Mouse (Mus musculus) hindbrain, embryonic 16.5 days (tissue): ENCODE measurements at regions not wholly inside any gene's neighbourhood (a gene's known extent, or its start where the extent isn't known, plus 50 kb on each side); places are given as distances from the start of the nearest gene placed in this dataset.

ENCODE experiments used
- ATAC-seq: fragments of 200-750 bp; cut with Nextera tagmentation; 2 replicates; pipeline ENCODE4 v1.8.0; 2017; ENCODE audit warnings: moderate TSS enrichment, moderate library complexity
- H3K27ac ChIP-seq: fragments of 300-500 bp; sonication (generic); 2 replicates; pipeline ENCODE4 v1.5.1; 2014; ENCODE audit warnings: low read depth, mild to moderate bottlenecking, control low read depth, low read length, moderate library complexity
- H3K27me3 ChIP-seq: fragments of 300-500 bp; sonication (generic); replicated peaks from 2 replicates; pipeline ENCODE4 v1.6.1; 2014; ENCODE audit warnings: low read length; ENCODE audit not compliant: control insufficient read depth, insufficient read depth
- H3K36me3 ChIP-seq: fragments of 300-500 bp; sonication (generic); 2 replicates; pipeline ENCODE4 v1.6.1; 2014; ENCODE audit warnings: mild to moderate bottlenecking, low read length, moderate library complexity, mixed read lengths; ENCODE audit not compliant: control insufficient read depth, insufficient read depth
- H3K4me1 ChIP-seq: fragments of 300-500 bp; sonication (generic); 2 replicates; pipeline ENCODE4 v1.6.1; 2014; ENCODE audit warnings: low read depth, low read length; ENCODE audit not compliant: control insufficient read depth, insufficient read depth
- H3K4me2 ChIP-seq: fragments of 300-500 bp; sonication (generic); 2 replicates; pipeline ENCODE4 v1.6.1; 2014; ENCODE audit warnings: mild to moderate bottlenecking, low read length, control low read depth, moderate library complexity
- H3K4me3 ChIP-seq: fragments of 300-500 bp; sonication (generic); 2 replicates; pipeline ENCODE4 v1.5.1; 2014; ENCODE audit warnings: mild to moderate bottlenecking, low read length, control low read depth, moderate library complexity
- H3K9ac ChIP-seq: fragments of 300-500 bp; sonication (generic); 2 replicates; pipeline ENCODE4 v1.6.1; 2014; ENCODE audit warnings: low read depth, mild to moderate bottlenecking, control low read depth, low read length, moderate library complexity
- H3K9me3 ChIP-seq: fragments of 300-500 bp; sonication (generic); 2 replicates; pipeline ENCODE4 v1.6.1; 2014; ENCODE audit warnings: mild to moderate bottlenecking, low read length, moderate library complexity; ENCODE audit not compliant: control insufficient read depth
- whole genome bisulfite sequencing: fragments of 180-500 bp; shearing (Covaris S2); extraction: QIAGEN DNeasy Blood & Tissue Kit; methylation state at CpG from one replicate; pipeline ENCODE4 v1.1.7; 2014; 5-methylcytosine and 5-hydroxymethylcytosine counted together

DNA sequence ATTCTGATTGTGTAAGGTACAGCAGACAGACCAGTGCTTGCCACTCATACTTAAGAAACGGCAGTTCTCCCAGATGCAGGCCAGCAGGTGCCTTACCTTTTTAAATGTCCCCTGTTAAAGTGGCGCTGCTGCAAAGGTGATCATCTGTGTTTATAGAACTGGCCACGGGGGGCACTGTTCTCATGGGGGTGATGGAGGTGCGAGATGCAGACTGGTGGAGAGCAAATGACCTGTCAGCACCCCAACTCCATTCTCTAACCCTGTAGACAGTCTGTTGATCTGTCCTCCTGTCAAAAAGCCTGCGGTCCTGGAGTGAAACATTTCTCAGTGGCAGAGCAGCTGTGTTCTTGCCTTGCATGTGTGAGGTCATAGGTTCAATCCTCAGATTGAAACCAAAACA lies 135.4 kb upstream of the Gm17728 start:
- Histone ChIP-seq H3K27me3 (no peaks in the 10 kb centered on the region), H3K9me3 (no peaks in the 10 kb centered on the region), H3K4me3 (no peak overlapping the region), H3K36me3 (no peaks in the 10 kb centered on the region), H3K9ac (no peak overlapping the region), H3K27ac (no peak overlapping the region), H3K4me1 (no peaks in the 10 kb centered on the region), H3K4me2 (no peak overlapping the region)
- WGBS, result 58% methylated on average over 5 of the region's 5 CpGs
- ATAC-seq, result no peak

DNA sequence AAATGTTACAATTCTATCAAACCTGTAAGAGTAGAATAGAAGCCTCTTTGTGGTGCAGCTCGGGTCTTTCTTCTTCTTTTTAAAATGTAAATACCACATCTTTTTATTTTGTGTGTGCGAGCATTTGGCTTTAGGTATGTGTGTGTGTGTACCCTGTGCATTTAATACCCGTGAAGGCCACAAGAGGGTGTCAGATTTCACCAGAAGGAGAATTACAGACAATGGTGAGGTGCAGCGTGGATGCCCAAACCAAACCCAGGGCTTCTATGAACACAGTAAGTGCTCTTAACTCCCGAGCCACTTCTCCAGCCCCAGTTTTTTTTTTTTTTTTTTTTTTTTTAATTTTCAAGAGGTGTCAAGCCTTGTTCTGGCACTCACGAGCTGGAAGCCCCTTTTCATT lies 135.0 kb upstream of the Gm17728 start:
- Histone ChIP-seq H3K36me3 (no peaks in the 10 kb centered on the region), H3K27me3 (no peaks in the 10 kb centered on the region), H3K27ac (no peak overlapping the region), H3K4me3 (no peak overlapping the region), H3K4me1 (no peaks in the 10 kb centered on the region), H3K9ac (no peak overlapping the region), H3K9me3 (no peaks in the 10 kb centered on the region), H3K4me2 (no peak overlapping the region)
- ATAC-seq, result no peak
- WGBS, result 82% methylated on average over 6 of the region's 6 CpGs

DNA sequence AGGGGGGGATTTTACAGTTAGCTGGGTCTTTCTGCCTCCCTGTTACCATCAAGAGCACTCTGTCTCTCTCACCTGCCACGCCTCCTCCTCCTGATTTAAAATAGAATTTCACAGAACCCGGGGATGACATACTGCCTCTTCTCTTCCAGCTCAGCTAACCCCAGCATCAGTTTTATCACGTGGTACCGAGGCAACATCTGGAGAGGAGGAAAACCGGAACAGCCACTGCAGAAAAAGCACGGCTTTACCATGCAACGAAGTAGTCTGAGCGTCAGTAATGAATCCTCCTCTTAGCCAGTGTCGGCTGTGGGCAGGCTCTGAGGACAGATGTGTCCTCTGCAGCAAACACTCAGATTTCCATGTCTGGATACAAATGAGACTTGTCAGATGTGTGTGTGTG lies 134.2 kb upstream of the Gm17728 start:
- WGBS, result 55% methylated on average over 9 of the region's 9 CpGs
- Histone ChIP-seq H3K4me1 (no peaks in the 10 kb centered on the region), H3K9me3 (no peaks in the 10 kb centered on the region), H3K4me2 (no peak overlapping the region), H3K4me3 (no peak overlapping the region), H3K27me3 (no peaks in the 10 kb centered on the region), H3K36me3 (no peaks in the 10 kb centered on the region), H3K9ac (no peak overlapping the region), H3K27ac (no peak overlapping the region)
- ATAC-seq, result peak; percentile 40; the same call in 1 of the 2 replicates

DNA sequence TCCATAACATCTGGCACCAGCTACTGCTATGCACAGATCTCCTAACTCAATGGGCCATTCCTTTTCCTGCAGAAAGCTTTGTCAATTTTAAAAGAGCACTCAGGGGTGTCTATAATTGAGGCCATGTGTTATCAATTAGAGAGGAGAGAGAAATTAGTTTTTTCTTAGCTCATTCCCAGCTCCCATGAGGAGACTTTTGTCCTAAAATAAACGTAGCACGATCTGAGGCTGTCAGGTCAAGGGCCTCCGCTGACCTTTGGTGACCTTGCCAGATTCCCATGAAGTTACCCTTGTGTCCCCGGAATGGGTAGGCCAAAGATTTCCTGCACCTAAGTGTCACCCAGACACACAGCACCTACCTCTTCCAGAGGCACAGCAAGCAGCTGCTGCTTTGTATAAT lies 130.3 kb upstream of the Gm17728 start:
- WGBS, result 21% methylated on average over 4 of the region's 4 CpGs
- no peak overlapping the region for H3K27ac ChIP-seq
- H3K9me3 ChIP-seq, result no peaks in the 10 kb centered on the region
- no peak for ATAC-seq
- no peak overlapping the region for H3K9ac ChIP-seq
- no peak overlapping the region for H3K4me3 ChIP-seq
- no peaks in the 10 kb centered on the region for H3K36me3 ChIP-seq
- H3K4me2 ChIP-seq, result no peak overlapping the region
- no peaks in the 10 kb centered on the region for H3K27me3 ChIP-seq
- no peaks in the 10 kb centered on the region for H3K4me1 ChIP-seq

DNA sequence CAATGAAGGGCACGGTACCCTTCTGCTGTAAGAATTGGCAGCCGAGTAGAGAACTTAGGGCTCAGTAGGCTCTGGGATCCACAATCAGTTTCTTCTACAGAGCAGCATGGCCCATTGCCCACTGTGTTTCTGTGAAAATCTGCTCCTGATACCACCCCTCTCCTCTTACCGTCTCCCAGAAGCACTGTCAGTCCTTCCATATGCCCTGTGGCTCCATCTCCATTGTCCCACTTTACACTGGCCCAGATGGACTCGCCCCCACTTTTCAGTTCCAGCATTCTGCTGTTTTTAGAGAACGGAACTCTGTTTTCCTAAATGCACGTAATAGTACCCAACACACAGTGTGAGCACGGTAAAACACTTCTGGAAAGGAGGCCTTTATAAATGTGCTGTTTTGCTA lies 129.6 kb upstream of the Gm17728 start:
- H3K9ac ChIP-seq, result no peak overlapping the region
- no peaks in the 10 kb centered on the region for H3K36me3 ChIP-seq
- H3K4me3 ChIP-seq, result no peak overlapping the region
- 76% methylated on average over 7 of the region's 7 CpGs for WGBS
- no peaks in the 10 kb centered on the region for H3K27me3 ChIP-seq
- no peak overlapping the region for H3K27ac ChIP-seq
- H3K4me2 ChIP-seq, result no peak overlapping the region
- H3K9me3 ChIP-seq, result no peaks in the 10 kb centered on the region
- H3K4me1 ChIP-seq, result no peaks in the 10 kb centered on the region
- ATAC-seq, result no peak

DNA sequence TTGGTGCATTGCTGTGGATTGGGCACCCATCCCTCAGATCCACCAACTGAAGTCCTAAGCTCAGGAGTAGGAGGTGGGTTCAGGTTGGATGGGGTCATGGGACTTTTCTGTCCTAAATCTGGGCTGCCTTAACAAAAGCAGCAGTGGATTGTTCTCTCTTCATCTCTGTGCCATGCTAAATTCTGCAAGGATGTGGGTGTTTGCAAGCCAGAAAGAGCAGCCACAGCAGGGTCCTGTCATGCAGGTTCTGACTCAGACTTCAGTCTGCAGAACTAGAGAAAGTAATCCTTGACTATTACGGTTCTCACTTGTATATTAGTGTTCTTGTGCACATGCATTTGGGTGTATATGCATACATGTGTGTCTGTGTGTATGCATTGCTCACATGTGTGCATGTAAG lies 125.5 kb upstream of the Gm17728 start:
- no peak for ATAC-seq
- no peaks in the 10 kb centered on the region for H3K27me3 ChIP-seq
- no peak overlapping the region for H3K4me2 ChIP-seq
- H3K9ac ChIP-seq, result no peak overlapping the region
- no peak overlapping the region for H3K27ac ChIP-seq
- H3K4me3 ChIP-seq, result no peak overlapping the region
- H3K9me3 ChIP-seq, result no peaks in the 10 kb centered on the region
- 89% methylated on average over 1 of the region's 1 CpGs for WGBS
- no peaks in the 10 kb centered on the region for H3K36me3 ChIP-seq
- H3K4me1 ChIP-seq, result no peaks in the 10 kb centered on the region; the same call in 1 of the 2 replicates

DNA sequence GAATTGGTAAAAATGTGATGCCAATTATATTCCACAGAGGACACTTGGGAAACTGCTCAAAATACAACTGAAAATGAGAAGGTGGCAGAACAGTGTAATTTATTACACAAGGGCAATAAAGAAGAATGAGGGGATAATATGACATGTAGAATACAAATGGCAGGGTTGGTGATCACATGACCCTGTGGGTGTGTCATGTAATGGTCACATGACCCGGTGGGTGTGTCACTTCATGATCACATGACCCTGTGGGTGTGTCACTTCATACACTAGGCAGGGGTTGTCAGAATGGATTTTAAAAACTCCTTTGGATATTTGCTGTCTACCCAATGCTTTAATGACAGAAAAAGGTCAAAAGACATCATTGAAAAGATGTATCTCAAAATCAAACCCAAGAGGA lies 123.6 kb upstream of the Gm17728 start:
- WGBS, result 96% methylated on average over 1 of the region's 1 CpGs
- no peak overlapping the region for H3K9ac ChIP-seq
- H3K4me1 ChIP-seq, result peaks cover 2% of the 10 kb centered on the region; the same call in 1 of the 2 replicates
- no peaks in the 10 kb centered on the region for H3K27me3 ChIP-seq
- H3K9me3 ChIP-seq, result no peaks in the 10 kb centered on the region
- H3K4me2 ChIP-seq, result no peak overlapping the region
- H3K27ac ChIP-seq, result no peak overlapping the region
- ATAC-seq, result no peak
- H3K36me3 ChIP-seq, result no peaks in the 10 kb centered on the region
- H3K4me3 ChIP-seq, result no peak overlapping the region

DNA sequence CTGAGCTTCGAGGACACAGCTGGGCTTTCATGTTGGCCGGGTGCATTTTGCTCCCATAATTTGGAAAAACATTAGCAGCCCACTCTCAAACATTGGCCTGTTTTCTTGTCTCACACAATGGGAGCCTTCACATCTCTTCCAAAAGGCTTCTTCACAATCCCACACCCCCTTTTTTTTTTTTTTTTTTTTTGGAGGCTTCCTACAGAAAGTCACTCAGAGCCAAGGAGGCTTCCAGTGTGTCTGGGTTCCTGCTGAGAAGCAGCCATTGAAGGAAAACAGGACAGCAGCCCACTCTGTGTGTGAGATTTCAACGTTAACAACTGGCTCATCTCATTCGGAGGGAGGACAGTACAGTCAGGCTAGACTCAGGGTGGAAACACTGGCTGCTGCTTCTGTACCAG lies 120.8 kb upstream of the Gm17728 start:
- no peaks in the 10 kb centered on the region for H3K27me3 ChIP-seq
- no peaks in the 10 kb centered on the region for H3K36me3 ChIP-seq
- H3K27ac ChIP-seq, result no peak overlapping the region; the same call in 1 of the 2 replicates
- WGBS, result 22% methylated on average over 4 of the region's 4 CpGs
- H3K9ac ChIP-seq, result no peak overlapping the region
- H3K4me3 ChIP-seq, result no peak overlapping the region
- H3K4me1 ChIP-seq, result peaks cover 2% of the 10 kb centered on the region; the same call in 1 of the 2 replicates
- H3K4me2 ChIP-seq, result no peak overlapping the region
- H3K9me3 ChIP-seq, result no peaks in the 10 kb centered on the region
- ATAC-seq, result peak; percentile 90

DNA sequence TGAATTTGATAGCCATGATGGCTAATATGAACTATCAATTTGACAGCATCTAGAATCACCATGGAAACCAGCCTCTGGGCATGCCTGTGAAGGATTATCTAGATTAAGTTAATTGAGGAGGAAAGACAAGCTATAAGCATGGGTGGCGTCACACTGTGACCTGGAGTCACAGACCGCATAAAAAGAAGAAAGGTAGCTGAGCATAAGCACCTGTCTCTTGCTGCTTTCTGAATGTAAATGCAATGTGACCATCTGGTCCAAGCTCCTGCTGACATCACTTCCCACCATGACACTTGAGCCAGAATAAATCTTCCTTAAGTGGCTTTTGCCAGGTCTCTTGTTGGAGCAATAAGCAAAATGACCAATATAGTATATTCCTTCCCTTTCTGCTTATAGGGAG lies 113.4 kb upstream of the Gm17728 start:
- no peak overlapping the region for H3K27ac ChIP-seq
- H3K4me1 ChIP-seq, result no peaks in the 10 kb centered on the region
- no peaks in the 10 kb centered on the region for H3K9me3 ChIP-seq
- 46% methylated on average over 2 of the region's 2 CpGs for WGBS
- no peak overlapping the region for H3K4me2 ChIP-seq
- ATAC-seq, result no peak
- H3K4me3 ChIP-seq, result no peak overlapping the region
- H3K27me3 ChIP-seq, result no peaks in the 10 kb centered on the region
- H3K9ac ChIP-seq, result no peak overlapping the region
- H3K36me3 ChIP-seq, result no peaks in the 10 kb centered on the region

DNA sequence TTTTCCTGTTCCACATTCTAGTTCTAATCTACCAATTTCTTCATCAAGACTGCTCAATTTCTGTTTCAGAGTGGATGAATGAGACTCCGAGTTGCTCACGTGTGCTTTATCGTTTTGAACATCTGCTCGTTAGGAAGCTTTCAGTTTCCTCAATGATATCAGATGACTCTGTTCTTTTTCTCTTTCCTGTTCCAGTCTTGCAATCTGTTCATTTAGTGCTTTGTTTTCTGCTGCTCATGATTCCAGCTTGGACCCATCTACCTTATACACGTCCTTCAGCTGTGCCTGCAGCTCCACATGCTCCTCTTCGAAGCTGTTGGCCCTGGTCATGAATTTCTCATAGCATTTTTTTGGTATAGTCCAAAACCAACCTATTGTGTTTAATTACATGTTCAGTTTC lies 99.1 kb upstream of the Gm17728 start:
- Histone ChIP-seq H3K27ac (no peak overlapping the region), H3K9me3 (no peaks in the 10 kb centered on the region), H3K9ac (no peak overlapping the region), H3K4me2 (no peak overlapping the region), H3K36me3 (no peaks in the 10 kb centered on the region), H3K4me3 (no peak overlapping the region), H3K27me3 (no peaks in the 10 kb centered on the region), H3K4me1 (no peaks in the 10 kb centered on the region)
- ATAC-seq, result no peak
- WGBS, result 81% methylated on average over 6 of the region's 6 CpGs
